Mouse (Mus musculus): ENCODE data around the gene Stt3b. TPM values are rescaled to one million over a fixed set of nuclear protein-coding genes. Genes with fewer than 3 reads are reported as not detected.
A peak's percentile ranks its signal among the peaks of the same experiment; 100 is the strongest.

The Stt3b gene
- 91.0 and 99.9 TPM in 2 replicates for polyA plus RNA-seq (2016; fragmentation: Nextera tagmentation; extraction: Ambion mirVana)

DNA sequence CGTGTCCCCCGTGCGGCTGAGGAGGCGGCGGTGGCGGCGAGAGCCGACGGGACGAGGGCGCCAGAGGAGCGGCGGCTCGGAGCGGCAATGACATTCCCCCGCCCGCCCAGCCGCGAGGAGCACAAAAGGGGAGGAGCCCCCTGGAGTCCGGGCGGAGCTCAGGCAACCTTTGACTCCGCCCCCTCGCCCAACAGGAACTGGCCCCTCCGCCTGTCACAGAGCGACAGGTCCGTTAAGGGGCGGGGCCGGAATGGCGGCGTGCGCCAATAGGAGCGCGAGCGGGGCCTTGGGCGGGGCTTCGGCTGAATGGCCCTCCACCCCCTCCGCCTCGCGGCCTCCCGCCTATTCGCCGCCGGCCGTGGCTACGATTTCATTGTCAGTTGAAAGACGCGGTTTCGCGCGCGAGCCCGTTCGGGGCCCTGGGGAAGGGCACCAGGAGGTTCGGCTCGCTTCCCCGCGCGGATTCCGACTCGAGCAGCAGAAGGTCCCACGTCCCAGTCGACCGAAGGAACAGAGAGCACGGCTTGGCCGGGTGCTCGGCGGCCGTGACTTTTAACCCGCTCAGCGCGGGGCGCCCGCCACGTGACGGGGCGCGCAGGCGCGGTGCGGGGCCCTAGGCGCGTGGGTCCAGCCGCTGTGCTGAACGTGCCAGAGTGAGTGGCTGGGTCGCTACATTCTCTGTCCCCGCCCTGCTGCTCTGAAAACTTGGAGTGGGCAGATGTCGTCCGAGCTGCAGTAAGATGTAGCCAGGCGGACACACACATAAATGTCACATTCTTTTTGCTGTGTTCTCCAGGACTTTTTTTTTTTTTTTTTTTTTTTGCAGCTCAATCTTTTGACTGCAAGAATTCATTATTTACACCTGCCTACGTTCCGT lies at the start of gene Stt3b:
Gene Stt3b (minus strand): TSS at position 76 of the 877 bp plus-strand sequence.
- peak within 1 kb of the TSS; percentile 99 for H3K27ac ChIP-seq (replicated peaks)
- H3K9me3 ChIP-seq (replicated peaks), result no peaks in the 10 kb centered on the region
- peak within 1 kb of the TSS; percentile 96 for H3K4me3 ChIP-seq
- no peaks in the 10 kb centered on the region for H3K36me3 ChIP-seq
- DNase-seq (ENCODE audit: low spot score), result peak; percentile 100
- no peaks in the 10 kb centered on the region for H3K27me3 ChIP-seq (ENCODE audit: low read depth, poor library complexity, severe bottlenecking)
- peaks cover 39% of the 10 kb centered on the region for H3K4me1 ChIP-seq
- under 1% methylated on average over 91 of the region's 91 CpGs for WGBS

DNA sequence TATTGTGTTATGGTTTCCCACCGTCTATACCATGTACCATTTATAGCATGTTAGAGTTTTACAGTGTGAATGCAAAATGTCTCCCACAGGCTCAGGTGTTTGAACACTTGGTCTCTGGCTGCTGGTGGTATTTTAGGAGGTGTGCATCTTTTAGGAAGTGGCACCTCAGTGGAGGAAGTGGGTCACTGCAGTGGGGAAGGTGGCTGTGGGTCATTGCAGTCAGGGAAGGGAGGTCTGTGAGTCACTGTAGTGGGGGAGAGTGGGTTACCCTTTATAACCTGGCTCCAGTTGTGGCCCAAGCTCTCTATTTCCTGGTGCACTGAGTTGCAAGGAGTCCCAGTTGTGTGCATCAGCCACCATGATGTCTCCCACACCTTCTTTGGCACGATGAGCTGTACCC lies 48.2 kb upstream of the Stt3b start:
- Histone ChIP-seq H3K27ac (replicated peaks) (no peak overlapping the region), H3K4me1 (peaks cover 8% of the 10 kb centered on the region), H3K9me3 (replicated peaks) (no peaks in the 10 kb centered on the region), H3K4me3 (no peak overlapping the region), H3K36me3 (no peaks in the 10 kb centered on the region), H3K27me3 (ENCODE audit: low read depth, poor library complexity, severe bottlenecking) (no peaks in the 10 kb centered on the region)
- no peak for DNase-seq (ENCODE audit: low spot score)
- 85% methylated on average over 2 of the region's 2 CpGs for WGBS

DNA sequence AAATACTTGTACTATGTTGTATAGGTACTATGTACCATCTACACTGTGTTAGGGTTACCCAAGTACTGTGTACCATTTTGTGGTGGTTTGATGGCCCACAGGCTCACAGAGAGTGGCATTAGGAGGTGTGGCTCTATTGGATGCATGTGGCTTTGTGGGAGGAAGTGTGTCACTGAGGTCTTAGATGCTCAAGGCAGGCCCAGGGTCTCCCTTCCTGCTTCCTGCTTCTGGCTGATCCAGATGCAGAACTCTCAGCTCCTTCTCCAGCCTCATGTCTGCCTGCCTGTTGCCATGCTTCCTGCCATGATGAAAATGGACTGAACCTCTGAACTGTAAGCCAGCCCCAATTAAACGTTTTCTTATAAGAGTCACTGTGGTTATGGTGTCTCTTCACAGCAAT lies 47.8 kb upstream of the Stt3b start:
- Histone ChIP-seq H3K36me3 (no peaks in the 10 kb centered on the region), H3K27ac (replicated peaks) (no peak overlapping the region), H3K4me3 (no peak overlapping the region), H3K4me1 (peaks cover 8% of the 10 kb centered on the region), H3K27me3 (ENCODE audit: low read depth, poor library complexity, severe bottlenecking) (no peaks in the 10 kb centered on the region), H3K9me3 (replicated peaks) (no peaks in the 10 kb centered on the region)
- DNase-seq (ENCODE audit: low spot score), result no peak
- 89% methylated on average over 1 of the region's 1 CpGs for WGBS

DNA sequence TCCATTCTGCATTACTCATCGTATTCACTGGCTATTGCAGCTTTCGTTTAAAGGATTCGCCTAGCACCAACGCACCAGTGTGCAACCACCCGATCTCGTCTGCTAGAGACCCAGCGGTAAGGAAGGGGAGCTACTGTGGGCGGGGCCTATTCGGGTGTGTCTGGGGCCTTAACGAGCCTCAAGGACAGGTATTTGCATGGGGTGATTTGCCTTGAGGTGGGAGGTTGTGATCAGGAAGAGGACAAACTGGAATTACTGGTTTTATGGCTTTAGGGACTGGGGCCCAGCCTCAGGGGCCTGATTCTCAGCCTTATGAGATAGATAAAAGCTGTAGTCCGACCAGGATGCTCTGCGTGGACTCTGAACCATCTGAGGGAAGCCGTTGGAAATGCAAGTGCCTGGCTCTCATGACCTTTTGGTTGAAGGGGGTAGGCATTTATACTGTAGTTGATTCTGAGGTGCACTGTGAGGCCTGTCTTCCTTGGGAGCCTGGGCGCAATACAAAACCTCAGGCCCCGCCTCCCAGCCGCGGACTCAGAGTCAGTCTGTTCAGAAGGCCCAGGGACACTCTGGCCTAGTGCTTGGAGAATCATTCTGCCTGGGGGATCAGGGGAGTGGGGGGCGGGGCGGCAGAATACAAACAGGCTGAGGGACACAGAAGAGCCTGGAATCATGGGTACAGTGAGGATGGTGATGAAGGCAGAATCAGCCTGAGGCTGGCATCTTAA lies 46.7 kb upstream of the Stt3b start:
- no peaks in the 10 kb centered on the region for H3K27me3 ChIP-seq (ENCODE audit: low read depth, poor library complexity, severe bottlenecking)
- WGBS, result 42% methylated on average over 19 of the region's 19 CpGs
- no peaks in the 10 kb centered on the region for H3K9me3 ChIP-seq (replicated peaks)
- H3K27ac ChIP-seq (replicated peaks), result peak overlapping the region; percentile 18
- H3K36me3 ChIP-seq, result no peaks in the 10 kb centered on the region
- peaks cover 8% of the 10 kb centered on the region for H3K4me1 ChIP-seq
- no peak overlapping the region for H3K4me3 ChIP-seq
- no peak for DNase-seq (ENCODE audit: low spot score)

DNA sequence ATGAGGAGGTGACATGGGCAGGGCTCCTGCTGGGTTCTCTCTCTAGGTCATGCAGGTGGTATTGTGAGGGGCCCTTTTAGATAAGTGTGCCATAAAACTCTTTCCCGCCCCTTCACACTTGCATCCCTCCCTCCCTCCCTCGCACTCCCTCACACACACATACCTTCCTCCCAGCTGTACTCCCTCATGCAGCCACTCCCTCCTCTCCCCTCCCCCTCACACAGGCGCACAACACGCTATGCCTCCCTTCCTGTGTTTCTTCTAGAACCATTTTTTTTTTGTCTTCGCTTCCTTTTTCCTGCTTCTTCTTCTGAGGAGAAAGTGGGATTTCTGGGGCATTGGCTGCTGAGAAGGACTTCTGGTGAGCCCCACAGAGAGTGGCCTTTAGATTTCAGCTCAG lies 45.8 kb upstream of the Stt3b start:
- Histone ChIP-seq H3K27me3 (ENCODE audit: low read depth, poor library complexity, severe bottlenecking) (no peaks in the 10 kb centered on the region), H3K4me3 (no peak overlapping the region), H3K36me3 (no peaks in the 10 kb centered on the region), H3K27ac (replicated peaks) (no peak overlapping the region), H3K9me3 (replicated peaks) (no peaks in the 10 kb centered on the region), H3K4me1 (peaks cover 8% of the 10 kb centered on the region)
- WGBS, result 71% methylated on average over 5 of the region's 5 CpGs
- no peak for DNase-seq (ENCODE audit: low spot score)

DNA sequence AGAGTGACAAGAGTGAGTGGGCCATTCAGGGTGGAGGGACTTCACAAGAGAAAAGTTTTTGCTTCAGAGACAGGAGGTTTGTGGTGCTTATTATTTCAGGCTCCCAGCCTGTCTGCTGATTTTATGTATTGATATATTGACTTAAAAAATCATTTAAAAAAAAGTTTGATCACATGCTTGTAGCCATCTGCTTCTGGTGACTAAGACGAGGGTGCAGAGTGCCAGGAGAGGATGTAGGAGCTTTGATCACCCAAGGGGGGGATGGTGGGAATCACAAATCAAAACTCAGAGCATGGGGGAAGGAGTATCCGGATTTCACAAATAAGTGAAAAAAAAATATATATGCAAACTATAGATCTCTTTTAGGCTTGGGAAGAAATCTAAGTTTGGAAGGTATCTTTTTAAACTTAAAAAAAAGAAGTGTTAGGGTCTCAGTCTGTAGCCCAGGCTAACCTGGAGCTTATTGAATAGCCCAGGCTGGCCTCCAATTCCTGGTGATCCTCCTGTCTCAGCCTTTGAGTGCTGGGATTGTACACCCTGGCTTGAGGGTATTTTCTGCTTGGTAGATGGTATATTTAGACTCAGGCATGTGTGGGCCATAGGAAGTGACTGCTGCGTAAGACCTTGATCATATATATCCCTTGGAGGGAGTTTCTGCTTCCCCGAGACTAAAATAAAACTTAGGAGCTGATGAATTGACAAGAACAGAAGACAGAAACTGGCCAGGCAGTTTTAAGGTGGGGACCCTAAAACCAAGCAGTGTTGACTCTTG lies 39.7 kb upstream of the Stt3b start:
- WGBS, result 92% methylated on average over 4 of the region's 4 CpGs
- no peak for DNase-seq (ENCODE audit: low spot score)
- Histone ChIP-seq H3K4me1 (no peaks in the 10 kb centered on the region), H3K27me3 (ENCODE audit: low read depth, poor library complexity, severe bottlenecking) (no peaks in the 10 kb centered on the region), H3K36me3 (no peaks in the 10 kb centered on the region), H3K27ac (replicated peaks) (no peak overlapping the region), H3K4me3 (no peak overlapping the region), H3K9me3 (replicated peaks) (no peaks in the 10 kb centered on the region)

DNA sequence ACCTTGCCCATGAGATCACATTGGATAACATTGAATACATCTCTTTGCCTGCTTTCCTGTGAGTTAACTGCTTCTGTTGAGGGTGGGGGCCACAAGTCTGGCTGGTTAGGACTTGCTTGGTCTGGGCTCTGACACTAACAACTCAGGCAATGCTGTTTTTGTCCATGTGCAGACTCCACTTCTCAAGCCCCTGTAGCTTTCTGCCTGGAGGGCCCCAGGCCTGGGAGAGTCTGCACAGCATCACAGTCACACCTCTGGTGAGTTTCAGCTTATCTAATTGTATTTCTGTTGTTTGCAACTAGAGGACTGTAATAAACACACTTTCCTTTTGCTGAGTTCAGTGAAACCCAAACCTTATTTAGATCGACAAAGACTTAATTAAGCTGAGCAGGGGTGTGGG lies 38.9 kb upstream of the Stt3b start:
- H3K9me3 ChIP-seq (replicated peaks), result no peaks in the 10 kb centered on the region
- no peaks in the 10 kb centered on the region for H3K4me1 ChIP-seq
- H3K36me3 ChIP-seq, result no peaks in the 10 kb centered on the region
- no peak overlapping the region for H3K27ac ChIP-seq (replicated peaks)
- no peak for DNase-seq (ENCODE audit: low spot score)
- H3K27me3 ChIP-seq (ENCODE audit: low read depth, poor library complexity, severe bottlenecking), result no peaks in the 10 kb centered on the region
- WGBS, result 65% methylated on average over 1 of the region's 1 CpGs
- no peak overlapping the region for H3K4me3 ChIP-seq

DNA sequence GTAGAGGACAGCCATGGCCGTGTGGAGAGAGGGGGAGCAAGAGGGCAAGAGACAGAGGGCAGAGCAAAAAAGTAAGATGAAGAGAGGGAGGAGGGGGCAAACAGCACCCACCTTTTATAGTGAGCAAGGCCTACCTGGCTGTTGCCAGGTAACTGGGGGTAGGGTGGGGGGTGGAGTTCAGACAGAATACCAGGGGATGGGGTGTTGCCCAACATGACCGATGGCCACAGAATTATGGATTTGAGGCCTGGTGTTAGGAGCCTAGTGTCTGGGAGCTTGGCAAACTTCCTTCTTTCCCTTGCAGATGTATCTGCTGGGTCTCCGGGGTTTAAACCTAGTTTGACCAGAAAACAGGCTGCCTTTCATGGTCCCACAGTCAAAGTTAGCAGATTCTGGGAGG lies 34.7 kb upstream of the Stt3b start:
- no peak for DNase-seq (ENCODE audit: low spot score)
- Histone ChIP-seq H3K27me3 (ENCODE audit: low read depth, poor library complexity, severe bottlenecking) (no peaks in the 10 kb centered on the region), H3K4me3 (no peak overlapping the region), H3K9me3 (replicated peaks) (no peaks in the 10 kb centered on the region), H3K27ac (replicated peaks) (no peak overlapping the region), H3K4me1 (peaks cover 8% of the 10 kb centered on the region), H3K36me3 (no peaks in the 10 kb centered on the region)
- WGBS, result 92% methylated on average over 3 of the region's 3 CpGs

DNA sequence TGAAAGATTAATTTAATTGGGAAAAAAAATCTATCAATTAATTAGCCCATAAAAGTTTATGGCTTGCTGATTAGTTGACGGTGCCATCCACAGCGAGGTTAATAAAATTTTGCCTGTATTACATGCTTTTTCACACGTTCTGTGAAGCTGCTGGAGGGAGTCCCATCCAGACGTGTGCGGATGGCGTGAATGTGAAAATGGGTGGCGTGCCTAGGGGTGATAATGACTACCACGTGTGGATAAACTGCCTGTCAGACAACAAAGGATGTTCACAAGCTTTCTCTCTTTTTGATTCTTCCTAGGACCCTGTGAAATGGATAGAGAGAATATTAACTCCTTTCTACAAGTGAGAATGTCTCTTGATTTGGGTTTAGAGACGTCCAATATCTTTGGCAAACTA lies 31.4 kb upstream of the Stt3b start:
- Histone ChIP-seq H3K27ac (replicated peaks) (no peak overlapping the region), H3K4me1 (peaks cover 13% of the 10 kb centered on the region), H3K27me3 (ENCODE audit: low read depth, poor library complexity, severe bottlenecking) (no peaks in the 10 kb centered on the region), H3K9me3 (replicated peaks) (no peaks in the 10 kb centered on the region), H3K4me3 (no peak overlapping the region), H3K36me3 (no peaks in the 10 kb centered on the region)
- 88% methylated on average over 9 of the region's 9 CpGs for WGBS
- no peak for DNase-seq (ENCODE audit: low spot score)

DNA sequence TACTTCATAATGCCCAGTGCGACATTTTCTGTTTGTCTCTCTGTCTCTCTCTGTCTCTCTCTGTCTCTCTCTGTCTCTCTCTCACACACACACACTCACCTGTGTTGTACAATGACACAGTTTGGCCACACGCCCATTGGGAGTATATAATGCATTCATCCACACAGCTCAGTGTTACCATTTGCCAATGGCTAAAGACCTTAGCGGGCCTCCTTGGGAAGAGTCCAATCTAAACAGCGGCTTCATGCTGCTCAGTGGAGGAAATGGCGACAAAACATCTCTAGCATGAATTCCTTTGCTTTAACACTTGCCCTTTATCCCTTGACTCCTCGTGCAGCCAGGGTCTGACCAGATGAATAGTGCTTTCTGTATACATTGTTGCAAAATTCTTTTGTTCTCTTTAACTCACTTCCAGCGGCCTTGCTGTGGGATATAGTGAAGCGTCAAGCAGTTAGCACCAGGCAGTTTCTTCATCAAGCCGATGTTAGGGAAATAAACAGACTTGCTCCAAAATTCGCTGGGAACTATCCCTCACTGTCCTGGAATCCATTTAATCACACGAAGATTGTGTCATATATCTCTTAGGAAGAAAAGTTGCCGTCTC lies 30.1 kb upstream of the Stt3b start:
- DNase-seq (ENCODE audit: low spot score), result no peak
- Histone ChIP-seq H3K36me3 (no peaks in the 10 kb centered on the region), H3K4me3 (no peak overlapping the region), H3K4me1 (peaks cover 13% of the 10 kb centered on the region), H3K27me3 (ENCODE audit: low read depth, poor library complexity, severe bottlenecking) (no peaks in the 10 kb centered on the region), H3K27ac (replicated peaks) (no peak overlapping the region; the same call in 1 of the 2 replicates), H3K9me3 (replicated peaks) (no peaks in the 10 kb centered on the region)
- 66% methylated on average over 12 of the region's 12 CpGs for WGBS

DNA sequence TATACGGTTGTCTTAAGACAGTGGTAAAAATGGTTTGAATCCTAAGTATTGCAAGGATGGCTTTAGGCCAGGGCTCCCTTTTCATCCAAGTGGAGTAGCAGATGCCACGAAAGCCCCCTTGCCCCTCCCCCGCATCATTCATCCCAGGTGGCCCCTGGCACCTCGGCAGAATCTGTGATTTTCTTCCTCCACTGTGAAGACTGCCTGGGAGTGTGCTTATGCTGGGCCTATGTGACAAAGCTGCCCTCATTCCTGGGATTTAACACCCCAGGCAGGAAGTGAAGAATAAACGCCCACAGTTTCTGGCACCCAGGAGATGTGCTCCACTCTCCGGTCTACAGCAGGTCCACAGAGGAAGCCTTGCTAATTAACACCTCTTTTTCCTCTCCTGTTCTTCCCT lies 28.6 kb upstream of the Stt3b start:
- Histone ChIP-seq H3K9me3 (replicated peaks) (no peaks in the 10 kb centered on the region), H3K4me1 (peaks cover 13% of the 10 kb centered on the region), H3K27ac (replicated peaks) (no peak overlapping the region), H3K4me3 (no peak overlapping the region), H3K27me3 (ENCODE audit: low read depth, poor library complexity, severe bottlenecking) (no peaks in the 10 kb centered on the region), H3K36me3 (no peaks in the 10 kb centered on the region)
- DNase-seq (ENCODE audit: low spot score), result no peak
- WGBS, result 65% methylated on average over 6 of the region's 6 CpGs

DNA sequence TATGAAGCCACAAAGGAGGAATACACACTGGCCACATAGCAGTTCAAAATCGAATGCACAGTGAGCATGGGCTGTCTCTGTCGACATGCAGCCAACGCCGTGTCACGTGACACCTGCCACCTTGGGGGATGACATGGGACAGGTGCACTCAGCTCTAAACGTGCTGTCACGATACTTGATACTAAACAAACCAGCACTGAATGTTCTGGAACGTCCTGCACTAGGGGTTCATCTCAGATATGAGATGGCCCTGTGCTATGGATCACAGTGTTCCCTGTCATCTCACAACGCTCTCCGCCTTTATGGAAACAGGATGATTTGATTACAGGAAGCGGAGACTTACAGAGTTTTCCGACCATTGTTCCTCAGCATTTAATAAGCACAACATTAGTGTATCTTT lies 22.8 kb upstream of the Stt3b start:
- Histone ChIP-seq H3K4me1 (no peaks in the 10 kb centered on the region), H3K4me3 (no peak overlapping the region), H3K9me3 (replicated peaks) (no peaks in the 10 kb centered on the region), H3K27ac (replicated peaks) (no peak overlapping the region), H3K27me3 (ENCODE audit: low read depth, poor library complexity, severe bottlenecking) (no peaks in the 10 kb centered on the region), H3K36me3 (no peaks in the 10 kb centered on the region)
- DNase-seq (ENCODE audit: low spot score), result no peak
- 91% methylated on average over 12 of the region's 12 CpGs for WGBS

Measured in midbrain, embryonic 10.5 days (tissue).